Mouse (Mus musculus) heart, adult 2 months (tissue): ENCODE data around the gene Tmem151b. TPM values are rescaled to one million over a fixed set of nuclear protein-coding genes. Genes with fewer than 3 reads are reported as not detected.
A peak's percentile ranks its signal among the peaks of the same experiment; 100 is the strongest.

ENCODE experiments used
- DNase-seq, 2 experiments: peaks; one replicate each; pipeline ENCODE4 v3.0.0; 2021
- H3K27ac ChIP-seq: fragments of 200-600 bp; 2 replicates; pipeline ENCODE4 v1.8.1; 2022
- H3K27me3 ChIP-seq: fragments of 200-500 bp; 2 replicates; pipeline ENCODE4 v1.6.1; 2012; ENCODE audit warnings: mild to moderate bottlenecking, low read length, inconsistent platforms, mixed read lengths; ENCODE audit not compliant: control insufficient read depth, insufficient read depth
- H3K36me3 ChIP-seq: fragments of 200-500 bp; 2 replicates; pipeline ENCODE4 v1.6.1; 2012; ENCODE audit warnings: low read length, inconsistent platforms; ENCODE audit not compliant: control insufficient read depth, insufficient read depth
- H3K4me1 ChIP-seq: fragments of 200-500 bp; 2 replicates; pipeline ENCODE4 v1.6.1; 2011; ENCODE audit warnings: low read length; ENCODE audit not compliant: control insufficient read depth, insufficient read depth
- H3K4me3 ChIP-seq: fragments of 200-600 bp; 2 replicates; pipeline ENCODE4 v1.8.1; 2022
- H3K79me2 ChIP-seq: fragments of 200-500 bp; replicated peaks from 2 replicates; pipeline ENCODE4 v1.6.1; 2012; ENCODE audit warnings: mild to moderate bottlenecking, inconsistent platforms, low read length, moderate library complexity, mixed read lengths; ENCODE audit not compliant: control insufficient read depth, insufficient read depth
- H3K9ac ChIP-seq: fragments of 200-500 bp; 2 replicates; pipeline ENCODE4 v1.6.1; 2012; ENCODE audit warnings: low read depth, mild to moderate bottlenecking, control low read depth, inconsistent platforms, low read length, mixed read lengths
- CTCF ChIP-seq: fragments of 200-600 bp; IDR thresholded peaks from 2 replicates; pipeline ENCODE4 v1.8.1; 2022; ENCODE audit warnings: antibody characterized with exemption, mild to moderate bottlenecking, moderate library complexity
- EP300 ChIP-seq: fragments of 200-500 bp; IDR thresholded peaks from 2 replicates; pipeline ENCODE4 v1.6.1; 2011; ENCODE audit warnings: low read depth, low read length, control low read depth; ENCODE audit not compliant: insufficient read depth
- POLR2A ChIP-seq: fragments of 200-500 bp; IDR thresholded peaks from 2 replicates; pipeline ENCODE4 v1.6.1; 2011; ENCODE audit warnings: mild to moderate bottlenecking, low read depth, low read length, control low read depth; ENCODE audit not compliant: insufficient read depth
- WGBS: fragments of 180-500 bp; shearing (Covaris S2); methylation state at CpG from one replicate; pipeline ENCODE4 v1.1.7; 2018; 5-methylcytosine and 5-hydroxymethylcytosine counted together
- intact Hi-C: fragments of 180-260 bp; cut with DNase I; formaldehyde crosslinking; loops from one replicate; pipeline ENCODE4 v1.15.1; 2025
- polyA plus RNA-seq: library from polyadenylated mRNA; depleted of rRNA; stranded (reverse); fragments of >200 nt; gene quantifications from 2 replicates; pipeline ENCODE4 v1.2.3, GENCODE M21; 2012
- total RNA-seq, 2 experiments: library from RNA; stranded (reverse); gene quantifications; 2 replicates each; pipeline ENCODE4 v1.2.3; 2021

Gene Tmem151b
- total and polyA plus RNA-seq, 3 experiments, result 0.04 to 0.07 TPM; not detected in 1

DNA sequence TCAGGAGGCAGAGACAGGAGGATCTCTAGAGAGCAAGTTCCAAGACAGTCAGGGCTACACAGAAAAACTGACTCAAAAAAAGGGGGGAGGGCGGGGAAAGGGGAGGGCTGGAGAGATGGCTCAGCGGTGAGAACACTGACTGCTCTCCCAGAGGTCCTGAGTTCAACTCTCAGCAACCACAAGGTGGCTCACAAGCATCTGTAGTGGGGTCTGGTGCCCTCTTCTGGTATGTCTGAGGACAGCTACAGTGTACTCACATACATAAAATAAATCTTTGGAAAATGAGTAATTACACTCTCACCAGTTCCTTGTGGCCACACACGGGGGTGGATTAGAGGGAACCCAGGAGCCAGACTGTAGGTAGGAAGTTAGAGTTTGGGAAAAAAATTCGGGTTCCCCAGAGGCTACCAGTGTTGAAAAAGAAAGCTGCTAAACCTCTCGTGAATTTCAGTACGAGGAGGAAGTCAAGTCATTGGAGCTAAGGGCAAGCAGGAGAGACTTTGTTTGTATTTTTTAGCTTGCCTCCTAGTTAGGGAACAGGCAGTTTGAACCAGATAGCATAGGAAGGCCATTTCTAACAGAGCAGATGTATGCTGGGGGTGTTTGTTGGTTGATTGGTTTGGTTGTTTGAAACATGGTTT is 33.4 kb upstream of the Tmem151b start:
- peaks cover 29% of the 10 kb centered on the region for H3K4me1 ChIP-seq
- H3K27ac ChIP-seq, result peak overlapping the region; percentile 90; the same call in 1 of the 2 replicates
- H3K79me2 ChIP-seq, result no peaks in the 10 kb centered on the region
- DNase-seq, result peak in 1 of 2 experiments; percentile 25
- no peaks in the 10 kb centered on the region for H3K27me3 ChIP-seq
- intact Hi-C loops, result loop anchor here (5.0 to 10.0 kb wide), 3 partner anchors 134 to 572 kb away; partner anchors contain the start of gene Mad2l1bp
- H3K36me3 ChIP-seq, result peaks cover 11% of the 10 kb centered on the region; the same call in 1 of the 2 replicates
- no peak overlapping the region for H3K9ac ChIP-seq
- WGBS, result 52% methylated on average over 6 of the region's 6 CpGs
- TF ChIP-seq CTCF (peak; percentile 74), EP300 (no peak), POLR2A (no peak)
- no peak overlapping the region for H3K4me3 ChIP-seq

GRCm38 (mm10) chr17:45582188-45582587 is 32.7 kb upstream of the Tmem151b start:
- Histone ChIP-seq H3K4me3 (no peak overlapping the region), H3K36me3 (peaks cover 11% of the 10 kb centered on the region; the same call in 1 of the 2 replicates), H3K27me3 (no peaks in the 10 kb centered on the region), H3K79me2 (no peaks in the 10 kb centered on the region), H3K27ac (no peak overlapping the region), H3K4me1 (peaks cover 29% of the 10 kb centered on the region), H3K9ac (no peak overlapping the region)
- peak in 1 of 2 experiments; percentile 18 for DNase-seq
- intact Hi-C loops, result loop anchor here (5.0 to 10.0 kb wide), 3 partner anchors 135 to 573 kb away; partner anchors contain the start of gene Mad2l1bp
- TF ChIP-seq CTCF (no peak), EP300 (no peak), POLR2A (no peak)
- 77% methylated on average over 6 of the region's 6 CpGs for WGBS

- 1% methylated on average over 2 of the region's 2 CpGs for WGBS
- peak; percentile 74 to 75 for DNase-seq
- H3K79me2 ChIP-seq, result no peaks in the 10 kb centered on the region
- H3K9ac ChIP-seq, result no peak overlapping the region
- intact Hi-C loops, result loop anchor here (1.0 to 10.0 kb wide), 5 partner anchors 48 to 573 kb away; partner anchors contain the start of gene Mad2l1bp
- peaks cover 11% of the 10 kb centered on the region; the same call in 1 of the 2 replicates for H3K36me3 ChIP-seq
- peaks cover 29% of the 10 kb centered on the region for H3K4me1 ChIP-seq
- peak overlapping the region; percentile 76 for H3K27ac ChIP-seq
- TF ChIP-seq CTCF (peak; percentile 98), EP300 (0 out of 2 replicates have a peak, but pooled peaks have one; percentile 5), POLR2A (no peak)
- 0 out of 2 replicates have a peak overlapping the region, but pooled peaks have one; percentile 3 for H3K4me3 ChIP-seq
- no peaks in the 10 kb centered on the region for H3K27me3 ChIP-seq
These were observed 32.1 kb upstream of the Tmem151b start for GRCm38 (mm10) chr17:45581567-45581983.

DNA sequence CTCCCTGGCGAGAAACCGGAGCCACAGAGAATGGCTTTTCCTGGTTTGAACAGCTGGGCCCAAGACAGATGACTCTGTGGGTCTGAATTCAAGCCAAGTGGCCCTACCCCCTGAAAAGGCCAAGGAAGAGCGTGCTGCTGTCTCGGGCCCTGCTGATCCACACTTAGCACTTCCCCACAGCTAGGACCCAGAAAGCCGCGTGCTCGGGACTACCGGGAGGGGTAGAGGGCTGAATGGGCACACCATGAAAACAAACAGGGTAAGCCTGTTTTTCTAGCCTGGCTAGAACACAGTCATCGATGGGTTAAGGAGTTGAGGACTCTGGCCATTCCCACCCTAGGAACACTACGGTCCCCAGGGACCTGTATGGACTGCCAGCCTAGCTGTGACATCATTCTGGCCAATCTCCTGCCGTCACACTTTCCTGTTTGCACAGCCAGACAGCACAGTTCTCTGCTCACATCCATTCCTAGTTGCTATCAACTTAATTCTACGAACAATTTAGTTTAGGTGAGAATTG is 31.5 kb upstream of the Tmem151b start:
- no peak for TF ChIP-seq CTCF
- peak; percentile 17; the same call in 1 of the 2 replicates for TF ChIP-seq POLR2A
- TF ChIP-seq EP300, result 0 out of 2 replicates have a peak, but pooled peaks have one; percentile 5
- DNase-seq, result peak; percentile 58 to 59
- WGBS, result 20% methylated on average over 12 of the region's 12 CpGs
- no peaks in the 10 kb centered on the region for H3K27me3 ChIP-seq
- H3K36me3 ChIP-seq, result peaks cover 9% of the 10 kb centered on the region; the same call in 1 of the 2 replicates
- no peaks in the 10 kb centered on the region for H3K79me2 ChIP-seq
- intact Hi-C loops, result loop anchor here (1.0 to 10.0 kb wide), 5 partner anchors 48 to 574 kb away; partner anchors contain the start of gene Mad2l1bp
- H3K27ac ChIP-seq, result peak overlapping the region; percentile 76
- H3K9ac ChIP-seq, result no peak overlapping the region; the same call in 1 of the 2 replicates
- 0 out of 2 replicates have a peak overlapping the region, but pooled peaks have one; percentile 3 for H3K4me3 ChIP-seq
- H3K4me1 ChIP-seq, result peaks cover 29% of the 10 kb centered on the region

- intact Hi-C loops, result no loop called here
- Histone ChIP-seq H3K27me3 (no peaks in the 10 kb centered on the region), H3K4me1 (peaks cover 16% of the 10 kb centered on the region), H3K27ac (no peak overlapping the region), H3K9ac (no peak overlapping the region), H3K36me3 (peaks cover 4% of the 10 kb centered on the region; the same call in 1 of the 2 replicates), H3K79me2 (no peaks in the 10 kb centered on the region), H3K4me3 (no peak overlapping the region)
- TF ChIP-seq CTCF, result no peak
- no peak for TF ChIP-seq POLR2A
- no peak for TF ChIP-seq EP300
- 94% methylated on average over 4 of the region's 4 CpGs for WGBS
- DNase-seq, result peak in 1 of 2 experiments; percentile 16
These were observed 30.1 kb upstream of the Tmem151b start for GRCm38 (mm10) chr17:45579554-45579953.
